Mouse (Mus musculus) limb, embryonic 11.5 days (tissue): Measurements from ENCODE around the gene Gm44503. TPM values are rescaled to one million over a fixed set of nuclear protein-coding genes. Genes with fewer than 3 reads are reported as not detected.
A peak's percentile ranks its signal among the peaks of the same experiment; 100 is the strongest.

Experiments
- ATAC-seq: fragments of 200-750 bp; cut with Nextera tagmentation; 2 replicates; pipeline ENCODE4 v1.8.0; 2017; ENCODE audit warnings: low read depth; ENCODE audit not compliant: insufficient number of reproducible peaks, low FRiP score, low TSS enrichment
- DNase-seq: peaks from one replicate; pipeline ENCODE4 v3.0.0-alpha.2; 2015; ENCODE audit warnings: low spot score
- H3K27ac ChIP-seq: fragments of 300-500 bp; sonication (generic); replicated peaks from 2 replicates; pipeline ENCODE4 v1.5.1; 2014; ENCODE audit warnings: low read depth, mild to moderate bottlenecking, low read length
- H3K27me3 ChIP-seq: fragments of 300-500 bp; sonication (generic); 2 replicates; pipeline ENCODE4 v1.6.1; 2014; ENCODE audit warnings: mild to moderate bottlenecking, low read length, mixed read lengths; ENCODE audit not compliant: control insufficient read depth, insufficient read depth
- H3K36me3 ChIP-seq: fragments of 300-500 bp; sonication (generic); 2 replicates; pipeline ENCODE4 v1.6.1; 2014; ENCODE audit warnings: mild to moderate bottlenecking, low read length, moderate library complexity, mixed read lengths; ENCODE audit not compliant: control insufficient read depth, insufficient read depth
- H3K4me1 ChIP-seq: fragments of 300-500 bp; sonication (generic); 2 replicates; pipeline ENCODE4 v1.6.1; 2014; ENCODE audit warnings: low read length, mixed read lengths; ENCODE audit not compliant: control insufficient read depth, insufficient read depth
- H3K4me2 ChIP-seq: fragments of 300-500 bp; sonication (generic); 2 replicates; pipeline ENCODE4 v1.6.1; 2014; ENCODE audit warnings: low read depth, mild to moderate bottlenecking, moderate library complexity; ENCODE audit not compliant: severe bottlenecking
- H3K4me3 ChIP-seq: fragments of 300-500 bp; sonication (generic); 2 replicates; pipeline ENCODE4 v1.5.1; 2014; ENCODE audit warnings: low read depth, low read length
- H3K9ac ChIP-seq: fragments of 300-500 bp; sonication (generic); 2 replicates; pipeline ENCODE4 v1.6.1; 2014; ENCODE audit warnings: mild to moderate bottlenecking, low read length
- H3K9me3 ChIP-seq: fragments of 300-500 bp; sonication (generic); 2 replicates; pipeline ENCODE4 v1.6.1; 2016; ENCODE audit warnings: low read length; ENCODE audit not compliant: control insufficient read depth
- WGBS: fragments of 180-500 bp; shearing (Covaris S2); extraction: QIAGEN DNeasy Blood & Tissue Kit; methylation state at CpG from one replicate; pipeline ENCODE4 v1.1.7; 2014; 5-methylcytosine and 5-hydroxymethylcytosine counted together
- polyA plus RNA-seq: library from polyadenylated mRNA; unstranded; fragments of >200 nt; fragmentation: Nextera tagmentation; extraction: Ambion mirVana; gene quantifications from 2 replicates; pipeline ENCODE4 v1.2.1, GENCODE M21; 2014

Gm44503 gene
- polyA plus RNA-seq, 1 experiment from 2014 or later = not detected

- DNase-seq (no peak), ATAC-seq (no peak)
- WGBS = 77% methylated on average over 2 of the region's 2 CpGs
These were observed 24.4 kb downstream of the Gm44503 start for GRCm38 (mm10) chr9:72983066-72983465.

GRCm38 (mm10) chr9:72985250-72986220, 26.9 kb downstream of the Gm44503 start, which contains the start of the genes Ccpg1os and Ccpg1:
TSS of gene Ccpg1os (minus strand) at chr9:72985382.
TSS of gene Ccpg1 (plus strand) at chr9:72985429.
- no peak within 1 kb of the TSS for H3K27ac ChIP-seq
- DNase-seq (peak; percentile 96), ATAC-seq (peak; percentile 100)
- H3K36me3 ChIP-seq = no peaks in the 10 kb centered on the region
- H3K9ac ChIP-seq = peak within 1 kb of the TSS; percentile 64
- under 1% methylated on average over 88 of the region's 88 CpGs for WGBS
- no peaks in the 10 kb centered on the region for H3K9me3 ChIP-seq
- H3K4me3 ChIP-seq = peak within 1 kb of the TSS; percentile 87
- no peaks in the 10 kb centered on the region for H3K27me3 ChIP-seq
- H3K4me2 ChIP-seq = peak within 1 kb of the TSS; percentile 92
- H3K4me1 ChIP-seq = 0 out of 2 replicates have a peak, but pooled peaks cover 4% of the 10 kb centered on the region

More at GRCm38 (mm10) chr9:72983066-72983465, 24.4 kb downstream of the Gm44503 start:
- Histone ChIP-seq H3K4me3 (no peak overlapping the region), H3K4me2 (no peak overlapping the region), H3K4me1 (0 out of 2 replicates have a peak, but pooled peaks cover 4% of the 10 kb centered on the region), H3K27ac (no peak overlapping the region), H3K9me3 (no peaks in the 10 kb centered on the region), H3K27me3 (no peaks in the 10 kb centered on the region), H3K9ac (no peak overlapping the region), H3K36me3 (no peaks in the 10 kb centered on the region)

GRCm38 (mm10) chr9:72987703-72988102, 29.1 kb downstream of the Gm44503 start:
- no peaks in the 10 kb centered on the region for H3K27me3 ChIP-seq
- DNase-seq (no peak), ATAC-seq (no peak)
- H3K36me3 ChIP-seq = no peaks in the 10 kb centered on the region
- H3K9me3 ChIP-seq = no peaks in the 10 kb centered on the region
- H3K4me3 ChIP-seq = no peak overlapping the region
- no peak overlapping the region for H3K27ac ChIP-seq
- 0 out of 2 replicates have a peak, but pooled peaks cover 4% of the 10 kb centered on the region for H3K4me1 ChIP-seq
- no peak overlapping the region for H3K4me2 ChIP-seq
- H3K9ac ChIP-seq = no peak overlapping the region
- WGBS = 70% methylated on average over 3 of the region's 3 CpGs

GRCm38 (mm10) chr9:72988706-72989105, 30.1 kb downstream of the Gm44503 start:
- no peak for ATAC-seq

GRCm38 (mm10) chr9:72991420-72991819, 32.8 kb downstream of the Gm44503 start:
- Histone ChIP-seq H3K27me3 (no peaks in the 10 kb centered on the region), H3K27ac (no peak overlapping the region), H3K4me2 (no peak overlapping the region)

More at GRCm38 (mm10) chr9:72988706-72989105, 30.1 kb downstream of the Gm44503 start:
- Histone ChIP-seq H3K9me3 (no peaks in the 10 kb centered on the region), H3K27me3 (no peaks in the 10 kb centered on the region), H3K36me3 (no peaks in the 10 kb centered on the region), H3K4me1 (0 out of 2 replicates have a peak, but pooled peaks cover 4% of the 10 kb centered on the region), H3K4me2 (no peak overlapping the region), H3K4me3 (no peak overlapping the region), H3K27ac (no peak overlapping the region), H3K9ac (no peak overlapping the region)
- WGBS = 87% methylated on average over 5 of the region's 5 CpGs
- DNase-seq = no peak

GRCm38 (mm10) chr9:72992576-72992975, 33.9 kb downstream of the Gm44503 start:
- Histone ChIP-seq H3K4me3 (no peak overlapping the region), H3K9ac (no peak overlapping the region), H3K36me3 (no peaks in the 10 kb centered on the region), H3K4me2 (no peak overlapping the region), H3K27me3 (no peaks in the 10 kb centered on the region), H3K4me1 (no peaks in the 10 kb centered on the region), H3K27ac (no peak overlapping the region), H3K9me3 (no peaks in the 10 kb centered on the region)
- 92% methylated on average over 5 of the region's 5 CpGs for WGBS
- ATAC-seq (no peak), DNase-seq (no peak)

More at GRCm38 (mm10) chr9:72991420-72991819, 32.8 kb downstream of the Gm44503 start:
- Histone ChIP-seq H3K9me3 (no peaks in the 10 kb centered on the region), H3K9ac (no peak overlapping the region), H3K4me1 (no peaks in the 10 kb centered on the region), H3K4me3 (no peak overlapping the region), H3K36me3 (no peaks in the 10 kb centered on the region)
- no peak for ATAC-seq
- DNase-seq = no peak
- WGBS = 92% methylated on average over 2 of the region's 2 CpGs

GRCm38 (mm10) chr9:72996167-72996566, 37.5 kb downstream of the Gm44503 start:
- ATAC-seq = no peak

GRCm38 (mm10) chr9:72996806-72997205, 38.2 kb downstream of the Gm44503 start:
- no peak for DNase-seq
- WGBS = 55% methylated on average over 7 of the region's 7 CpGs
- Histone ChIP-seq H3K9ac (no peak overlapping the region), H3K9me3 (no peaks in the 10 kb centered on the region), H3K4me1 (no peaks in the 10 kb centered on the region), H3K36me3 (no peaks in the 10 kb centered on the region), H3K27ac (no peak overlapping the region), H3K4me2 (no peak overlapping the region), H3K4me3 (no peak overlapping the region), H3K27me3 (no peaks in the 10 kb centered on the region)
- ATAC-seq = no peak

More at GRCm38 (mm10) chr9:72996167-72996566, 37.5 kb downstream of the Gm44503 start:
- Histone ChIP-seq H3K4me3 (no peak overlapping the region), H3K27me3 (no peaks in the 10 kb centered on the region), H3K27ac (no peak overlapping the region), H3K4me2 (no peak overlapping the region), H3K36me3 (no peaks in the 10 kb centered on the region), H3K4me1 (no peaks in the 10 kb centered on the region), H3K9ac (no peak overlapping the region), H3K9me3 (no peaks in the 10 kb centered on the region)
- no peak for DNase-seq
